Mouse (Mus musculus) CD4-positive, CD25-positive, alpha-beta regulatory T cell, adult 2 months (primary cell): ENCODE data around the gene Fnip1.
A peak's percentile ranks its signal among the peaks of the same experiment; 100 is the strongest.
"Not testable (repeated sequence)": the region's sequence is repeated elsewhere in the genome, so short reads cannot be mapped to it uniquely, and the experiment has no call there.

Experiments used
- DNase-seq: peaks from one replicate; pipeline ENCODE4 v3.0.0-alpha.2; 2012; ENCODE audit warnings: low read depth, low spot score

The Fnip1 gene

DNA sequence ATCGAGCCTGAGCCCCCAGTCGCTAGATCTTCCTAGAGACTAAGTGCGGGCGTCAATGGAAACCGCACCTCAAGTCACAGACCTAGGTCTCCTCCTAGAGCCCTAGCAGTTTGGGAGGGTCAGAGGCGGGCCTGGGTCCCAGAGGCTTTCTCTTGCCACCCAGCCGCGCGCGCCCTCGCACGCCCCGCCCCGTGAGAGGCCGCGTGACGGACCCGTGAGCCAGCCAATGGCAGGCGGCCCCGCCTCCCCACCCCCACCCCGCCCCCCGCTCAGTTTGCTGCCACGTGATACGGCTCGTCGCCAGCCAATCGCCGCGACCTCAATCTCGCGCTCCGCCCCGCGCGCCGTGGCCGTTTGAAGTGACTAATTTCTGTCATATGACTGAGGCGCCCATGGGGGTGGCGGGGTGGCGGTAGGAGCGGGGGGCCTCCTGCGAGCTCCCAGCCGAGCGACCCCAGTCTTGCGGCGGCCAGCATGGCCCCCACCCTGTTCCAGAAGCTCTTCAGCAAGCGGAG lies at the start of gene Fnip1:
Gene Fnip1 (plus strand): TSS at position 377 of the 515 bp plus-strand sequence.
- peak; percentile 97 for DNase-seq

GRCm38 (mm10) chr11:54390386-54390785 lies 47.6 kb upstream of the Fnip1 start:
- DNase-seq, result no peak

DNA sequence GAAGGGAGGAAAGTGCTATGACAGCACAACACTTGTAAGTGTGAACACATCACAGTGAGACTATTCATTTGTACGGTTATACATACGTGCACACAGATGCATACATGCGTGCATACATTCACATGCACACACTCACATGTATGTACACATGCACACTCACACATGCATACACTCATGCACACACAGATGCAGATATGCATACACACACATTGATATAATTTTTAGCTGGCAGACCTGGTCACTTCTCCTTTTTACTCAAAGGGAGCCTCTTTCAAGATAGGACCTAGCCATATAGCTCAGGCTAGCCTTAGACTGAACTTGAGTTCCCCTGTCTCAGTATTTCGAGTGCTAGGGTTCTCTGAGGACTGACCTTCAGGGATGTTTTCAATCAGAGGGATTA lies 46.7 kb upstream of the Fnip1 start:
- no peak for DNase-seq

GRCm38 (mm10) chr11:54396686-54397085 lies 41.3 kb upstream of the Fnip1 start:
- DNase-seq, result no peak

GRCm38 (mm10) chr11:54398058-54398457 lies 39.9 kb upstream of the Fnip1 start:
- DNase-seq, result no peak

DNA sequence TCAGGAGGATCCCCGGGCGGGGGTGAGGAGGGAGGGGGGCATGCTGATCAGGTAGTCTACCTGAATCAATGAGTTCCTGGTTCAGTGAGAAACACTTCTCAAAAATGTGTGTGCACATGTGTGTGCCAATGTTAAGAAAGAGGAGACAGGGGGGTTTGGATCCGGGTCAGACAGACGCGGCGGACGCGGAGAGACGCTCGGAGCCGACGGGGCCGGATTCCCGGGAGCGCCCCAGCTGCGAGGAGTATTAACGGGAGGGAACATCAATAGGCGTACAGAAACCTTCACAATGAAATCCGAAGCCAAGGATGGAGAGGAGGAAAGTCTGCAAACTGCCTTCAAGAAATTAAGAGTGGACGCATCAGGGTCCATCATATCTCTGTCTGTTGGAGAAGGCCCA lies 37.2 kb upstream of the Fnip1 start:
- not testable (repeated sequence) for DNase-seq

GRCm38 (mm10) chr11:54404885-54405284 lies 33.1 kb upstream of the Fnip1 start:
- DNase-seq, result no peak

GRCm38 (mm10) chr11:54406930-54407546 lies 31.0 kb upstream of the Fnip1 start:
- DNase-seq, result no peak

DNA sequence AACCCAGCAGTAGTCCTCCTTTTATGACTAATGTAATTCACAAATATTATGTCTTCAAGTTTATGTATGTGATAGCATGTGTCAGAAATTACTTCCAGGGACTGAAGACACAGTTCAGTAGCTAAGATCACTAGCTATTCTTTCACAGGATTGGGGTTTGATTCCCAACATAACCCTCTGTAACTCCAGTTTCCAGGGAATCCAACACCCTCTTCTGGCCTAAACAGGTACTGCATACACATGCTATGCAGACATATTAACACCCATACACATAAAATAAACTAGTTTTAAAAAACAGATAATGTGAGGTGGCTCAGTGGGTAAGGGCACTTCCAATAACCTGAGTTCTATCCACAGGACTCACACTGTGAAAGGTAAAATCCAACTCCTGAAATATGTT lies 27.4 kb upstream of the Fnip1 start:
- DNase-seq, result peak; percentile 10

GRCm38 (mm10) chr11:54413017-54413416 lies 25.0 kb upstream of the Fnip1 start:
- no peak for DNase-seq

DNA sequence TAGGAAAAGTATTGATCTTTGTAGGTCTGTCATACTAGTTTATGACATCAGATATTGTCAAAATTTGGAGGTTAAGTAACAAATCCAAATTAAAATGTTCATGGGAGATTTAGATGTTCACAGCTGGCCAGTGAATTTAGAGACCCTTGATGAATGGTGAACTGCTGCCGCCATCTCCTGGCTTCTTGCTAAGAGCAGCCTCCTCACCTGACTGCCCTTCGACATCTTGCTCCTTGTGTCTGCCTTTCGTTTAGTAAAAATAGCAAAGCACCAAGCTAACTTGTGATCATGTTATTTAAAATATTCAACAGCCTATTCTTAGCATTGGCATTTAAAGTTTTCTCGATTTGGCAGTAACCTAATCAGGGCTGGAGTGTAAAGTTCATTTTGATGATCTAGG lies 15.0 kb upstream of the Fnip1 start:
- no peak for DNase-seq

DNA sequence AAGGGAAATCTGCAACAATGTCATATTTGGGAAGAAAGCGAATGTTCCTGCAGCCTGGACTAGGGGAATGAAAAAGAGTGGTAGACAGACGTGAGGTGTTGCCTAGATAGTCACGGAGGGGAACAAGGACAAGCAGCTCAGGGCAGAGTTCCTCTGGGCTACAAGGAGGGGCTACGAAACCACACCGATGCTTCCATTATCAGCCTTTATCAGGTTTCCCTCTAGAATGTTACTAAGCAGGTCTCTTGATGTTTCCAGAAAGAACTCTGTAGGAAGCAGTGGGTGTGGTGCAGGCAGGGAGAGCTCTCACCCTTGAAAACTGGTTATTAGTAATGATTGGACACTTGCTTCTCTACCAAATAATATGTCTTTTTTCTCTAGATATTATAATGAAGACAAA lies 11.7 kb upstream of the Fnip1 start:
- no peak for DNase-seq

DNA sequence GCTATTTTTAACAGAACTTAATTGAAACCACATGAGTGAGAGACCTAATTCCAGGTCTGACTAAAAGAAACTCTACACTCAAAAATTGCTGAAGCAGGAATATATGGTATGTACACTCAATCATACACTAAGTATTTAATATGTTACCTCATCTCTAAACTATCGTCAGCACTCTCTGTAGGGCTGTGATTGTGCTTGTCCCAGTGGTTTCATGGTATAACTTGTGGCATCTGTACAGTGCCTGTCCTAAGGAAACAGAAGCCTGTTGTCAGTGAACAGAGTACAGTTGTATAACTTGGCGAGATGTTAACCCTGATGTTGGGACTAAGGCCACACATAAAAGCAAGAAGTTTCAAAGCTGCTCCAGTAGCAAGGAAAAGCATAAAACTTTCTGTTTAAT lies 10.9 kb upstream of the Fnip1 start:
- DNase-seq, result peak; percentile 8

DNA sequence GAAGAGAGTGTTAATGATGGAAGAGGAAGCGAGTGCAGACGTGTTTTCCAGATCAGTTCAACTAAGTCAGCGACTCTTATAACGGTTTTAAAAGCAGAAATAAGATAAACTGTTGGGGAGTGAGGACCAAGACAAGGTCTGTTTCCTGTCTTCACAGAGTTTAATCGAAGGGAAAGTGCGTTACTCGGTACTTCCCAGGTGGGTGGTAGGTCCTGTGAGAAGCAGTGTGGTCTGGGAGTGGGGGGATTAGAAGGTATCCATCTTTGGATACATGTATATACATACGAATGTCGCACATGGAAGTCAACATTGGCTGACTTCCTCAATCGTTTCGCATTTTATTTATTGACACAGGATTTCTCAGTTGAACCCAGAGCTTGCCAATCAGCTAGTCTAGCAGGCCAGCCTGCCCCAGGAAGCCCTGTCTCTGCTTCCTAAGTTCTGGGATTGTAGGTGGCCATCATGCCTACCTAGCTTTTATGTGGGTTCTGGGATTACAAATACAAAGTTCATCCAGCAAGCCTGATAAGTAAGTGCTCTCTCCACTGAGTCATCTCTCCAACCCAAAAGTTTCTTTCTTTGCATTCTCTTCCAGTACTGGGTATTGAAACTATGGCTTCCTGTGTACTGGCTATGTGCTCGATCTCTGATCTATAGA lies 10.2 kb upstream of the Fnip1 start:
- peak; percentile 24 for DNase-seq

GRCm38 (mm10) chr11:54429224-54429623 lies 8.8 kb upstream of the Fnip1 start:
- DNase-seq, result no peak

GRCm38 (mm10) chr11:54435797-54436196 lies 2.2 kb upstream of the Fnip1 start:
- DNase-seq, result no peak

GRCm38 (mm10) chr11:54437310-54437822 lies 633 bp upstream of the Fnip1 start:
- peak; percentile 63 for DNase-seq

GRCm38 (mm10) chr11:54438366-54438781 lies 375 bp downstream of the Fnip1 start:
- peak; percentile 72 for DNase-seq

GRCm38 (mm10) chr11:54438991-54439690 lies 1.1 kb downstream of the Fnip1 start:
- DNase-seq, result peak; percentile 9

- DNase-seq, result no peak
These were observed 1.7 kb downstream of the Fnip1 start for GRCm38 (mm10) chr11:54439691-54440029.

GRCm38 (mm10) chr11:54450757-54451156 lies 12.8 kb downstream of the Fnip1 start:
- DNase-seq, result not testable (repeated sequence)

DNA sequence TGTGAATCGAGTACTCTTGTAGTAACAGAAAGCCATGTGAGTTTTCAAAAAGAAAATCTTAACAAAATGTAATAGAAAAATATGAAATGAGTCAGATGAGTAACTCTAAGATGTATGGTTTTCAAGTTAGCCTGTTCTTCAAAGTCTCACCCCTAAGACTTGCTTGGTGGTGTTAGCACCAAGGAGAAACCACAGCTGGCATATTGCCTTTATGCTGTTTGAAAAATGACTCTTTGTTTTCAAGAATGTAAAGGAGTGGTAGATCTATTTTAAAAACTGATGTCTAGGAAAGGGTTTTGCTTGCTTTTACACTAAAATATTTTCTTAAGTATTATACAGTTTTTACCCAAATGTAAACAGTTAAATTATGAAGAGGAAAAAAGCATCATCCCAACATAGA lies 16.5 kb downstream of the Fnip1 start:
- DNase-seq, result peak; percentile 12

- DNase-seq, result no peak
These were observed 18.9 kb downstream of the Fnip1 start for GRCm38 (mm10) chr11:54456875-54457274.
